Mouse (Mus musculus): ENCODE data around the gene Plce1. TPM values are rescaled to one million over a fixed set of nuclear protein-coding genes. Genes with fewer than 3 reads are reported as not detected.

Plce1 gene
- 0.05 TPM in 1 of 2 replicates, not detected in the other for polyA plus RNA-seq (2012; ENCODE audit: low replicate concordance)

GRCm38 (mm10) chr19:38480731-38481621 is at the start of gene Plce1:
Gene Plce1 (plus strand): TSS chr19:38481109.

GRCm38 (mm10) chr19:38818766-38819426 is 338.0 kb downstream of the Plce1 start, which contains the start of gene Noc3l:
Gene Noc3l (minus strand): TSS chr19:38819237.

Other genes with a start within 250 kb of the Plce1 start
- gene Lgi1, start 216.6 kb upstream of the Plce1 start, polyA plus RNA-seq (2012; ENCODE audit: low replicate concordance) = not detected in 2 replicates
- gene Slc35g1, start 85.1 kb upstream of the Plce1 start, polyA plus RNA-seq (2012; ENCODE audit: low replicate concordance) = 5.7 and 9.7 TPM in 2 replicates

Data from leukemia stem cell, adult 10-12 weeks (primary cell).